Mouse (Mus musculus): ENCODE results near the gene P2rx4.

The P2rx4 gene

GRCm38 (mm10) chr5:122703574-122703973 is 3.8 kb upstream of the P2rx4 start:
- DNase-seq (ENCODE audit: low spot score in 2 of 2): no peak

GRCm38 (mm10) chr5:122704571-122704970 is 2.8 kb upstream of the P2rx4 start:
- no peak for DNase-seq (ENCODE audit: low spot score in 2 of 2)

GRCm38 (mm10) chr5:122705174-122705573 is 2.2 kb upstream of the P2rx4 start:
- DNase-seq (ENCODE audit: low spot score in 2 of 2): no peak

GRCm38 (mm10) chr5:122706917-122707275 is 448 bp upstream of the P2rx4 start:
- no peak for DNase-seq (ENCODE audit: low spot score in 2 of 2)

- no peak for DNase-seq (ENCODE audit: low spot score in 2 of 2)
Measured at GRCm38 (mm10) chr5:122708819-122709218, 1.5 kb downstream of the P2rx4 start.

- no peak for DNase-seq (ENCODE audit: low spot score in 2 of 2)
Measured at GRCm38 (mm10) chr5:122715723-122716122, 8.4 kb downstream of the P2rx4 start.

GRCm38 (mm10) chr5:122716793-122717192 is 9.4 kb downstream of the P2rx4 start:
- no peak for DNase-seq (ENCODE audit: low spot score in 2 of 2)

GRCm38 (mm10) chr5:122718400-122718799 is 11.1 kb downstream of the P2rx4 start:
- no peak for DNase-seq (ENCODE audit: low spot score in 2 of 2)

- DNase-seq (ENCODE audit: low spot score in 2 of 2): no peak
Measured at GRCm38 (mm10) chr5:122719168-122719567, 11.8 kb downstream of the P2rx4 start.

- no peak for DNase-seq (ENCODE audit: low spot score in 2 of 2)
Measured at GRCm38 (mm10) chr5:122725453-122725852, 18.1 kb downstream of the P2rx4 start.

- DNase-seq (ENCODE audit: low spot score in 2 of 2): peak in 1 of 2 experiments; percentile 62
Measured at GRCm38 (mm10) chr5:122726068-122726467, 18.7 kb downstream of the P2rx4 start.

- DNase-seq (ENCODE audit: low spot score in 2 of 2): no peak
Measured at GRCm38 (mm10) chr5:122726595-122726994, 19.3 kb downstream of the P2rx4 start.

- DNase-seq (ENCODE audit: low spot score in 2 of 2): no peak
Measured at GRCm38 (mm10) chr5:122727096-122727495, 19.8 kb downstream of the P2rx4 start.

GRCm38 (mm10) chr5:122730776-122731175 is 23.4 kb downstream of the P2rx4 start:
- no peak for DNase-seq (ENCODE audit: low spot score in 2 of 2)

GRCm38 (mm10) chr5:122731321-122731720 is 24.0 kb downstream of the P2rx4 start:
- DNase-seq (ENCODE audit: low spot score in 2 of 2): peak; percentile 57 to 72

- DNase-seq (ENCODE audit: low spot score in 2 of 2): no peak
Measured at GRCm38 (mm10) chr5:122731991-122732673, 24.8 kb downstream of the P2rx4 start.

- no peak for DNase-seq (ENCODE audit: low spot score in 2 of 2)
Measured at GRCm38 (mm10) chr5:122733881-122734280, 26.5 kb downstream of the P2rx4 start.

GRCm38 (mm10) chr5:122735853-122736252 is 28.5 kb downstream of the P2rx4 start:
- no peak for DNase-seq (ENCODE audit: low spot score in 2 of 2)

GRCm38 (mm10) chr5:122736761-122737160 is 29.4 kb downstream of the P2rx4 start:
- DNase-seq (ENCODE audit: low spot score in 2 of 2): no peak

- no peak for DNase-seq (ENCODE audit: low spot score in 2 of 2)
Measured at GRCm38 (mm10) chr5:122743880-122744422, 36.6 kb downstream of the P2rx4 start.

- no peak for DNase-seq (ENCODE audit: low spot score in 2 of 2)
Measured at GRCm38 (mm10) chr5:122747950-122748349, 40.6 kb downstream of the P2rx4 start.

- no peak for DNase-seq (ENCODE audit: low spot score in 2 of 2)
Measured at GRCm38 (mm10) chr5:122754477-122754876, 47.1 kb downstream of the P2rx4 start.

- DNase-seq (ENCODE audit: low spot score in 2 of 2): no peak
Measured at GRCm38 (mm10) chr5:122755620-122756019, 48.3 kb downstream of the P2rx4 start.

GRCm38 (mm10) chr5:122756144-122756543 is 48.8 kb downstream of the P2rx4 start:
- DNase-seq (ENCODE audit: low spot score in 2 of 2): no peak

Data from spleen, postnatal 14 days (tissue).